Mouse (Mus musculus): ENCODE results near the gene Nemf.
"Not testable (repeated sequence)": the region's sequence is repeated elsewhere in the genome, so short reads cannot be mapped to it uniquely, and the experiment has no call there.

The Nemf gene

GRCm38 (mm10) chr12:69356546-69357299 lies at the start of gene Nemf:
Gene Nemf, minus strand, starts transcription at chr12:69357165.
- peak; percentile 98 for DNase-seq (ENCODE audit: low read depth, low spot score)

GRCm38 (mm10) chr12:69402594-69403167 lies 45.7 kb upstream of the Nemf start:
- no peak for DNase-seq (ENCODE audit: low read depth, low spot score)

- no peak for DNase-seq (ENCODE audit: low read depth, low spot score)
Observed at GRCm38 (mm10) chr12:69402100-69402499, 45.1 kb upstream of the Nemf start.

- no peak for DNase-seq (ENCODE audit: low read depth, low spot score)
Observed at GRCm38 (mm10) chr12:69400871-69401286, 43.9 kb upstream of the Nemf start.

GRCm38 (mm10) chr12:69400367-69400766 lies 43.4 kb upstream of the Nemf start:
- DNase-seq (ENCODE audit: low read depth, low spot score): no peak

- peak; percentile 97 for DNase-seq (ENCODE audit: low read depth, low spot score)
Observed at GRCm38 (mm10) chr12:69394456-69394855, 37.5 kb upstream of the Nemf start.

- DNase-seq (ENCODE audit: low read depth, low spot score): no peak
Observed at GRCm38 (mm10) chr12:69393076-69393475, 36.1 kb upstream of the Nemf start.

- DNase-seq (ENCODE audit: low read depth, low spot score): peak; percentile 43
Observed at GRCm38 (mm10) chr12:69390000-69390698, 33.2 kb upstream of the Nemf start.

- peak; percentile 70 for DNase-seq (ENCODE audit: low read depth, low spot score)
Observed at GRCm38 (mm10) chr12:69389273-69389938, 32.4 kb upstream of the Nemf start.

- DNase-seq (ENCODE audit: low read depth, low spot score): no peak
Observed at GRCm38 (mm10) chr12:69388321-69388869, 31.4 kb upstream of the Nemf start.

GRCm38 (mm10) chr12:69386281-69386732 lies 29.3 kb upstream of the Nemf start:
- not testable (repeated sequence) for DNase-seq (ENCODE audit: low read depth, low spot score)

- no peak for DNase-seq (ENCODE audit: low read depth, low spot score)
Observed at GRCm38 (mm10) chr12:69385542-69386280, 28.7 kb upstream of the Nemf start.

- no peak for DNase-seq (ENCODE audit: low read depth, low spot score)
Observed at GRCm38 (mm10) chr12:69384606-69385005, 27.6 kb upstream of the Nemf start.

GRCm38 (mm10) chr12:69382880-69383279 lies 25.9 kb upstream of the Nemf start:
- no peak for DNase-seq (ENCODE audit: low read depth, low spot score)

- no peak for DNase-seq (ENCODE audit: low read depth, low spot score)
Observed at GRCm38 (mm10) chr12:69378558-69379454, 21.8 kb upstream of the Nemf start.

GRCm38 (mm10) chr12:69377636-69378035 lies 20.7 kb upstream of the Nemf start:
- not testable (repeated sequence) for DNase-seq (ENCODE audit: low read depth, low spot score)

GRCm38 (mm10) chr12:69377188-69377587 lies 20.2 kb upstream of the Nemf start:
- no peak for DNase-seq (ENCODE audit: low read depth, low spot score)

- no peak for DNase-seq (ENCODE audit: low read depth, low spot score)
Observed at GRCm38 (mm10) chr12:69376132-69376531, 19.2 kb upstream of the Nemf start.

GRCm38 (mm10) chr12:69373850-69374766 lies 17.1 kb upstream of the Nemf start:
- DNase-seq (ENCODE audit: low read depth, low spot score): no peak

Data from brain, adult 2 months (tissue).